Mouse (Mus musculus): Measurements from ENCODE around the gene Lrguk.
A peak's percentile ranks its signal among the peaks of the same experiment; 100 is the strongest.

Gene Lrguk

GRCm38 (mm10) chr6:34028933-34029745 is at the start of gene Lrguk:
Lrguk (plus strand) TSS chr6:34029448.
- peak; percentile 90 for DNase-seq (ENCODE audit: low read depth, low spot score)

- DNase-seq (ENCODE audit: low read depth, low spot score), result no peak
Observed at GRCm38 (mm10) chr6:33982709-33983108, 46.5 kb upstream of the Lrguk start.

GRCm38 (mm10) chr6:33987132-33987531 is 42.1 kb upstream of the Lrguk start:
- DNase-seq (ENCODE audit: low read depth, low spot score), result no peak

- no peak for DNase-seq (ENCODE audit: low read depth, low spot score)
Observed at GRCm38 (mm10) chr6:33992213-33993034, 36.8 kb upstream of the Lrguk start.

- DNase-seq (ENCODE audit: low read depth, low spot score), result no peak
Observed at GRCm38 (mm10) chr6:33993842-33994241, 35.4 kb upstream of the Lrguk start.

GRCm38 (mm10) chr6:33998590-33998989 is 30.7 kb upstream of the Lrguk start:
- no peak for DNase-seq (ENCODE audit: low read depth, low spot score)

GRCm38 (mm10) chr6:33999530-33999929 is 29.7 kb upstream of the Lrguk start:
- DNase-seq (ENCODE audit: low read depth, low spot score), result no peak

- DNase-seq (ENCODE audit: low read depth, low spot score), result no peak
Observed at GRCm38 (mm10) chr6:34000644-34001043, 28.6 kb upstream of the Lrguk start.

GRCm38 (mm10) chr6:34003033-34003432 is 26.2 kb upstream of the Lrguk start:
- DNase-seq (ENCODE audit: low read depth, low spot score), result no peak

GRCm38 (mm10) chr6:34013469-34013868 is 15.8 kb upstream of the Lrguk start:
- no peak for DNase-seq (ENCODE audit: low read depth, low spot score)

- no peak for DNase-seq (ENCODE audit: low read depth, low spot score)
Observed at GRCm38 (mm10) chr6:34029746-34030027, 439 bp downstream of the Lrguk start.

- DNase-seq (ENCODE audit: low read depth, low spot score), result no peak
Observed at GRCm38 (mm10) chr6:34034096-34034495, 4.8 kb downstream of the Lrguk start.

GRCm38 (mm10) chr6:34034577-34035461 is 5.6 kb downstream of the Lrguk start:
- DNase-seq (ENCODE audit: low read depth, low spot score), result peak; percentile 46

GRCm38 (mm10) chr6:34040624-34041235 is 11.5 kb downstream of the Lrguk start:
- DNase-seq (ENCODE audit: low read depth, low spot score), result peak; percentile 82

GRCm38 (mm10) chr6:34041589-34042280 is 12.5 kb downstream of the Lrguk start:
- DNase-seq (ENCODE audit: low read depth, low spot score), result no peak

GRCm38 (mm10) chr6:34044228-34044811 is 15.1 kb downstream of the Lrguk start:
- DNase-seq (ENCODE audit: low read depth, low spot score), result no peak

- DNase-seq (ENCODE audit: low read depth, low spot score), result no peak
Observed at GRCm38 (mm10) chr6:34044846-34045540, 15.7 kb downstream of the Lrguk start.

- DNase-seq (ENCODE audit: low read depth, low spot score), result no peak
Observed at GRCm38 (mm10) chr6:34046551-34047186, 17.4 kb downstream of the Lrguk start.

GRCm38 (mm10) chr6:34049433-34049832 is 20.2 kb downstream of the Lrguk start:
- no peak for DNase-seq (ENCODE audit: low read depth, low spot score)

All from forelimb bud, embryonic 11.5 days (tissue).